Mouse (Mus musculus) forelimb bud, embryonic 11.5 days (tissue): Measurements from ENCODE around the gene Gm20894.
"Not testable (repeated sequence)": the region's sequence is repeated elsewhere in the genome, so short reads cannot be mapped to it uniquely, and the experiment has no call there.

Experiments
- DNase-seq: peaks from one replicate; pipeline ENCODE4 v3.0.0-alpha.2; 2012; ENCODE audit warnings: low read depth, low spot score

Gm20894 gene

GRCm38 (mm10) chrY:28271412-28271811 lies at the start of gene Gm20894:
TSS of gene Gm20894 (minus strand) at chrY:28271512.
- not testable (repeated sequence) for DNase-seq
